Mouse (Mus musculus) thymus, adult 2 months (tissue): Measurements from ENCODE around the gene Flnb.

Source experiments
- CTCF ChIP-seq: fragments of 200-500 bp; IDR thresholded peaks from 2 replicates; pipeline ENCODE4 v1.5.1; 2012; ENCODE audit warnings: mild to moderate bottlenecking, control low read depth, low read length, moderate library complexity, borderline replicate concordance; ENCODE audit not compliant: control insufficient read depth, poor library complexity, insufficient read depth; ENCODE audit errors: extremely low read depth
- POLR2A ChIP-seq: fragments of 200-500 bp; IDR thresholded peaks from 2 replicates; pipeline ENCODE4 v1.6.1; 2012; ENCODE audit warnings: mild to moderate bottlenecking, low read length, control low read depth, moderate library complexity; ENCODE audit not compliant: control insufficient read depth, poor library complexity, insufficient read depth; ENCODE audit errors: extremely low read depth

GRCm38 (mm10) chr14:7974643-7975042 is 156.9 kb downstream of the Flnb start:
- TF ChIP-seq CTCF = no peak
- TF ChIP-seq POLR2A = no peak
